ENCODE assay signal across 12 mouse cellular contexts in the genomic region with DNA sequence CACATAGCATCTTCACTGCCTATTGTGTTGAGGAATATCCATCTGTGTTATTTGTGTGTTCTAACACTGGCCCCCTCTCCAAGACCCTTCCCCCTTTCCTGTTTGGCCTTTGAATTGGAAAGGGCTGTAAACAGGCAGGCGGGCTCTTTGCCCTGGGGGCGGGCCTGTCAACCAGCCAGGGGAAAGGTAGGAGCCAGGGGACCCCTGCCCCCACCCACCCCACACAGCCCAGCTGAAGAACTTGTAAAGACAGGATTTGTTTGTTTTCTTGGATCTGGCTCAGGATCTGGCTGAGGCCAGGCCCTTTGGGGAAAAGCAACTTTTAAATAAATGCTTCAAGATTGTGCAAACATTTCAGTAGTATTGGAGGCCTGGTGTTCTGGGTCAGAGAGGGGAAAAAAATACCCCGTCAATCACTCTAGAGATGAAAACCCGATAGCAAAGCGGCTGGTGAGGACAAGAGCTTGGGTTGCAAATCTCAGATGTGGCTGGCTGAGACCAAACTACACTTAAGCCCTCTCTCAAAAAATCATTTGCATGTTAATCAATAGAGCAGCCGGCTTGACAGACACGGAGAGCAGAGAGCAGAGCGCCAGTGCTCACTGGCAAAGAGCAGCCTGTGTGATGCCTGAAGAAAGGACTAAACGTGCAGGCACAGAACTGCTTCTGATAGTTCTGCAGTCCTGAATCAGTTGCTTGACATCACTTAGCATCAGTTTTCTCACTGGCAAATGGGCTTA. TPM values are rescaled to one million over a fixed set of nuclear protein-coding genes. Genes with fewer than 3 reads are reported as not detected.
A peak's percentile ranks its signal among the peaks of the same experiment; 100 is the strongest.
DNase-seq lines count a peak whose midpoint lies in the region; ATAC-seq and TF ChIP-seq lines count a peak whose summit lies in the region.
"Had no signal": no experiment of that assay in that cellular context is flagged by ENCODE, and none has a peak within 500 bp of the region (broad histone marks: within the 10 kb centered on the region; RNA-seq: fewer than 3 reads in every experiment).

No protein-coding gene starts in this region.

- H3K27me3 ChIP-seq in kidney, adult 2 months (replicated peaks; ENCODE audit: control insufficient read depth, insufficient read depth, low read length): no peaks in the 10 kb centered on the region
- peaks cover 32% of the 10 kb centered on the region for H3K27me3 ChIP-seq in forebrain, embryonic 15.5 days
- peaks cover 69% of the 10 kb centered on the region for H3K27me3 ChIP-seq in heart, embryonic 10.5 days (ENCODE audit: insufficient read depth, poor library complexity, severe bottlenecking)

- 57% methylated on average over 9 of the region's 9 CpGs for WGBS in kidney, adult 2 months
- 6% methylated on average over 9 of the region's 9 CpGs for WGBS in forebrain, embryonic 15.5 days
- 20% methylated on average over 9 of the region's 9 CpGs for WGBS in heart, embryonic 10.5 days

- H3K4me1 ChIP-seq in kidney, adult 2 months (ENCODE audit: control insufficient read depth, insufficient read depth, low read length): no peaks in the 10 kb centered on the region
- peaks cover 24% of the 10 kb centered on the region for H3K4me1 ChIP-seq in forebrain, embryonic 15.5 days
- peaks cover 14% of the 10 kb centered on the region for H3K4me1 ChIP-seq in heart, embryonic 10.5 days

- no peak overlapping the region for H3K9ac ChIP-seq in forebrain, embryonic 15.5 days (replicated peaks)
- H3K9ac ChIP-seq: heart, embryonic 15.5 days; liver, embryonic 14.5 days had no signal

- ATAC-seq in forebrain, embryonic 15.5 days (replicated peaks): peak; percentile 62

- TF ChIP-seq POLR2A in kidney, adult 2 months (IDR thresholded peaks at IDR 0.05; ENCODE audit: low read depth, low read length): no peak

- no peak for TF ChIP-seq CTCF in kidney, adult 2 months (conservative IDR thresholded peaks at IDR 0.05; ENCODE audit: insufficient read depth, insufficient read length, low read depth, low read length)

- H3K4me2 ChIP-seq in forebrain, embryonic 15.5 days (replicated peaks): no peak overlapping the region
- H3K4me2 ChIP-seq: heart, embryonic 15.5 days had no signal

- H3K36me3 ChIP-seq in kidney, adult 2 months (ENCODE audit: control insufficient read depth, insufficient read depth, low read length): no peaks in the 10 kb centered on the region
- no peaks in the 10 kb centered on the region for H3K36me3 ChIP-seq in forebrain, embryonic 15.5 days
- H3K36me3 ChIP-seq in heart, embryonic 10.5 days: no peaks in the 10 kb centered on the region
- H3K36me3 ChIP-seq: heart, embryonic 15.5 days had no signal

- peak; percentile 46 for DNase-seq in kidney, adult 2 months
- no peak for DNase-seq in kidney, adult 11 months
- DNase-seq in embryo, embryonic 10.5 days (ENCODE audit: low spot score): peak; percentile 53
- DNase-seq in lung, postnatal 36 days: peak; percentile 12
- no peak for DNase-seq in heart, embryonic 10.5 days (ENCODE audit: low spot score)
- DNase-seq in thymus, postnatal 36 days: no peak
- no peak for DNase-seq in testis, postnatal 10 days (ENCODE audit: low spot score)
- DNase-seq: right cerebral cortex, adult 18-20 months had no signal

- no peak overlapping the region for H3K4me3 ChIP-seq in kidney, adult 2 months (ENCODE audit: insufficient read depth, low read depth, low read length)
- H3K4me3 ChIP-seq in forebrain, embryonic 15.5 days: no peak overlapping the region
- H3K4me3 ChIP-seq in heart, embryonic 10.5 days: no peak overlapping the region
- H3K4me3 ChIP-seq: heart, embryonic 15.5 days had no signal

- H3K9me3 ChIP-seq in forebrain, embryonic 15.5 days: no peaks in the 10 kb centered on the region
- H3K9me3 ChIP-seq in heart, embryonic 10.5 days: no peaks in the 10 kb centered on the region
- H3K9me3 ChIP-seq: heart, embryonic 15.5 days had no signal

- no peak overlapping the region for H3K27ac ChIP-seq in kidney, adult 2 months (ENCODE audit: insufficient read depth, low read depth, low read length)
- no peak overlapping the region for H3K27ac ChIP-seq in forebrain, embryonic 15.5 days (replicated peaks)
- no peak overlapping the region for H3K27ac ChIP-seq in heart, embryonic 10.5 days
- H3K27ac ChIP-seq: heart, embryonic 15.5 days; liver, embryonic 14.5 days had no signal

RNA-seq across cellular contexts. Expression of a gene that starts 2.4 kb away (rescaled TPM):
- polyA plus RNA-seq in kidney, adult 2 months (2012; rRNA removed): not detected in 2 replicates
- polyA plus RNA-seq in forebrain, embryonic 15.5 days (2015; fragmentation: Nextera tagmentation; extraction: Ambion mirVana): not detected in 2 replicates
- not detected in 2 replicates for polyA plus RNA-seq in heart, embryonic 10.5 days (2016; fragmentation: Nextera tagmentation; extraction: Ambion mirVana)
- polyA plus RNA-seq: heart, embryonic 15.5 days; liver, embryonic 14.5 days; thymus, postnatal 0 days had no signal

Comparison
In these comparisons a context has a peak if more than half of its experiments do, and no peak if none do; other contexts are left out.
1. DNase-seq: peak in kidney, adult 2 months (single experiment), embryo, embryonic 10.5 days (single experiment) and lung, postnatal 36 days (single experiment); none in kidney, adult 11 months (single experiment), heart, embryonic 10.5 days (single experiment), thymus, postnatal 36 days (0 of 2) and testis, postnatal 10 days (single experiment).